Mouse (Mus musculus) forebrain, embryonic 11.5 days (tissue): ENCODE results near the gene Pkhd1. TPM values are rescaled to one million over a fixed set of nuclear protein-coding genes. Genes with fewer than 3 reads are reported as not detected.
"Not testable (repeated sequence)": the region's sequence is repeated elsewhere in the genome, so short reads cannot be mapped to it uniquely, and the experiment has no call there.

Experiments used
- ATAC-seq: fragments of 200-750 bp; cut with Nextera tagmentation; replicated peaks from 2 replicates; pipeline ENCODE4 v1.8.0; 2017; ENCODE audit warnings: moderate TSS enrichment; ENCODE audit not compliant: low FRiP score
- DNase-seq: peaks from one replicate; pipeline ENCODE4 v3.0.0-alpha.2; 2017; ENCODE audit warnings: low spot score
- H3K27ac ChIP-seq: fragments of 300-500 bp; sonication (generic); 2 replicates; pipeline ENCODE4 v1.5.1; 2014; ENCODE audit warnings: low read depth, low read length
- H3K27me3 ChIP-seq: fragments of 300-500 bp; sonication (generic); 2 replicates; pipeline ENCODE4 v1.6.1; 2014; ENCODE audit warnings: mild to moderate bottlenecking, low read length, mixed read lengths; ENCODE audit not compliant: control insufficient read depth, insufficient read depth
- H3K36me3 ChIP-seq: fragments of 300-500 bp; sonication (generic); 2 replicates; pipeline ENCODE4 v1.6.1; 2014; ENCODE audit warnings: mild to moderate bottlenecking, low read length, moderate library complexity, mixed read lengths; ENCODE audit not compliant: control insufficient read depth, insufficient read depth
- H3K4me1 ChIP-seq: fragments of 300-500 bp; sonication (generic); replicated peaks from 2 replicates; pipeline ENCODE4 v1.6.1; 2014; ENCODE audit warnings: low read length, mixed read lengths; ENCODE audit not compliant: control insufficient read depth, insufficient read depth
- H3K4me2 ChIP-seq: fragments of 300-500 bp; sonication (generic); 2 replicates; pipeline ENCODE4 v1.6.1; 2014; ENCODE audit warnings: low read depth, mild to moderate bottlenecking, low read length, moderate library complexity, mixed read lengths; ENCODE audit not compliant: severe bottlenecking
- H3K4me3 ChIP-seq: fragments of 300-500 bp; sonication (generic); 2 replicates; pipeline ENCODE4 v1.5.1; 2014; ENCODE audit warnings: low read depth, low read length
- H3K9ac ChIP-seq: fragments of 300-500 bp; sonication (generic); 2 replicates; pipeline ENCODE4 v1.6.1; 2014; ENCODE audit warnings: low read length
- H3K9me3 ChIP-seq: fragments of 300-500 bp; sonication (generic); 2 replicates; pipeline ENCODE4 v1.6.1; 2016; ENCODE audit warnings: low read length, mixed read lengths; ENCODE audit not compliant: control insufficient read depth
- WGBS: fragments of 180-500 bp; shearing (Covaris S2); extraction: QIAGEN DNeasy Blood & Tissue Kit; methylation state at CpG from one replicate; pipeline ENCODE4 v1.1.7; 2014; 5-methylcytosine and 5-hydroxymethylcytosine counted together
- polyA plus RNA-seq: library from polyadenylated mRNA; unstranded; fragments of >200 nt; fragmentation: Nextera tagmentation; extraction: Ambion mirVana; gene quantifications from 2 replicates; pipeline ENCODE4 v1.2.1, GENCODE M21; 2014

Pkhd1 gene
- polyA plus RNA-seq, 1 experiment from 2014 or later, result not detected

DNA sequence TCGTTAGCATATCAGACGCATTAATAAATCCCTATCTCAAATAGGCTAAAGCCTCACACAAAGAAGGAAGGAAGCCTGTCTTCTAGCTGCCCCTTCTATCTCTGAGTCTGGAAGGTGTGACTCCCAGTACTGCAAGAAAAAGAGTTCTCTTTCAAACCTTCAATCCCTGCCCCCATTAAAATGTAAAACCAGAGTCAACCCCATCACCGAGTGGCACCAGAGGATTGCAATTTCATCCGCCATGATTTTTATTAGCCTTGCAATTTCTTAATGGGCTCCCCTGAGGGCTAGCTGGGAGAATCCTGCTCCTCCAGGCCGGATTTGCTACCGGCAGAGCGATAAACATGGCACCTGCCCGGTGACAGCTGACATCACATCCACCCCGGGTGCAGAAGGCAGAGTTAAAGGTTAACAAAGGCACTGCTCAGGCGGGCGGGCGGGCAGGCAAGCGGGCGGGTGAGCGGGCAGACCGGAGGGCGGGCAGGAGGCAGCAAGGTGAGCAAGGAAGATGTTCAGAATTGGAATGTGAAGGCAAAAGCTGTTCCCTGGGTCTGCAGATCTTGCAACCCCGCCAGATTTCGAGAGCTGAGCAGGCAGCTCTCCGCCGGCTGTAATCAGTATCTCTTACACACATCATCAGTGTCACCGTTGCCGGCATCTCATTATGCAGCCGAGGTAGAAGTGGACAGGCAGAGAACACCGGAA, 140.2 kb downstream of the Pkhd1 start:
- DNase-seq (peak; percentile 61), ATAC-seq (peak; percentile 74)
- WGBS, result 4% methylated on average over 25 of the region's 25 CpGs
- peak overlapping the region; percentile 33 for H3K4me3 ChIP-seq
- no peak overlapping the region for H3K27ac ChIP-seq
- no peaks in the 10 kb centered on the region for H3K9me3 ChIP-seq
- no peaks in the 10 kb centered on the region for H3K4me1 ChIP-seq
- peak overlapping the region; percentile 63 for H3K4me2 ChIP-seq
- no peaks in the 10 kb centered on the region for H3K27me3 ChIP-seq
- peak overlapping the region; percentile 47 for H3K9ac ChIP-seq
- H3K36me3 ChIP-seq, result no peaks in the 10 kb centered on the region

DNA sequence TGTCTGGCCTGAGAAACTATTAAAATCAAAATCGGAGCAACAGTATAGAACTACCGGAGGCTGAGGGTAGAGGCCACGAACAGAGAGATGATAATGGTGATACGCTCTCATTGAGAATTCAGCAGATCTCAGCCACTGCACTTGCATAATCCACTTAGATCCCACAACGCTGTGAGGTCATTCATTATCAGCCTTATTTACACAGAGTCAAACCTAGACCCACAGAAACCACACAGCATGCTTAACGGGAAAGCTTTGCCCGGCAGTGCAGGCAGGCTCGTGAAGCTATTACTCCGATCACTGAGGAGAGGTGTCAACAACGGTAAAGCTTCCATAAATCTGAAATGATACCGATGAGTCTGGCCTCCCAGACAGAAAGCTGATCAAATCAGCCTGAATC, 147.1 kb downstream of the Pkhd1 start:
- Histone ChIP-seq H3K9ac (no peak overlapping the region), H3K4me3 (no peak overlapping the region), H3K27ac (no peak overlapping the region), H3K27me3 (no peaks in the 10 kb centered on the region), H3K9me3 (no peaks in the 10 kb centered on the region), H3K36me3 (no peaks in the 10 kb centered on the region), H3K4me1 (no peaks in the 10 kb centered on the region), H3K4me2 (no peak overlapping the region)
- ATAC-seq (no peak), DNase-seq (no peak)
- WGBS, result 77% methylated on average over 11 of the region's 11 CpGs

DNA sequence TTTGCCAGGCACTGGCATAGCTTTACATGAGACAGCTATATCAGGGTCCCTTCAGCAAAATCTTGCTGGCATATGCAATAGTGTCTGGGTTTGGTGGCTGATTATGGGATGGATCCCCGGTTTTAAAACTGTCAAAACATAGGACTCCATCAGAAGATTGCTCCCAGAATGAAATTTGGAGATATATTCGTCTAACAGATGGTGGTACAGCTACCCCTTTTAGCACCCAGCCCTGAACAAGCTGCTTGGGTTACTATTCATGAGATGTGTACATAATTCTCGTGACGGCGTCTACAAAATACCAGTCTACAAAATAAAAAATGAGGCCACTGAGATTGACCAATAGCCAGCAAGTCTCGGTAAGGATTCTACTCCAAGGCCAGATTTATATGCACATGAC, 147.5 kb downstream of the Pkhd1 start:
- Histone ChIP-seq H3K4me3 (no peak overlapping the region), H3K4me1 (no peaks in the 10 kb centered on the region), H3K4me2 (no peak overlapping the region), H3K9me3 (no peaks in the 10 kb centered on the region), H3K9ac (no peak overlapping the region), H3K27me3 (no peaks in the 10 kb centered on the region), H3K36me3 (no peaks in the 10 kb centered on the region), H3K27ac (no peak overlapping the region)
- WGBS, result 89% methylated on average over 6 of the region's 6 CpGs
- no peak for DNase-seq
- no peak for ATAC-seq

DNA sequence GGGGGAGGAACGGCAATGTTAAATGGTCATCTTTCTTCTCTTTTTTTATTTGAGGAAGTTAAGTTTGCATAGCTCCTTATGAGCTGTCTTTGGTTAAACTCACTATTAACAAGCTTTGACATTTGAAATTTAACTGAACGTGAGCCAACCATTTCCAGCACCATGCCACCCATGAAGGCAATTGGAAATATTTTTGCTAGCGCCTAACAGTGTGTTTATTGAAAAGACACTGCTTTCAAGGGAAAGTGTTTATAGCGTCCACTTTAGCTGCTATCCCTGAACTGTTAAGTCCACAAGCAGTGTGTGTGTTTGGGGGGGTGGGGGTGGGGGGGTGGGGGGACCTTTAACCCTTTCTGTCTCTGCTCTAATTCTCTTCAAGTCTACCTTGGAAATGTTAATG, 151.4 kb downstream of the Pkhd1 start:
- Histone ChIP-seq H3K4me1 (no peaks in the 10 kb centered on the region), H3K4me2 (no peak overlapping the region), H3K9me3 (no peaks in the 10 kb centered on the region), H3K4me3 (no peak overlapping the region), H3K27ac (no peak overlapping the region), H3K27me3 (no peaks in the 10 kb centered on the region), H3K36me3 (no peaks in the 10 kb centered on the region), H3K9ac (no peak overlapping the region)
- DNase-seq (no peak), ATAC-seq (no peak)
- 78% methylated on average over 4 of the region's 4 CpGs for WGBS

DNA sequence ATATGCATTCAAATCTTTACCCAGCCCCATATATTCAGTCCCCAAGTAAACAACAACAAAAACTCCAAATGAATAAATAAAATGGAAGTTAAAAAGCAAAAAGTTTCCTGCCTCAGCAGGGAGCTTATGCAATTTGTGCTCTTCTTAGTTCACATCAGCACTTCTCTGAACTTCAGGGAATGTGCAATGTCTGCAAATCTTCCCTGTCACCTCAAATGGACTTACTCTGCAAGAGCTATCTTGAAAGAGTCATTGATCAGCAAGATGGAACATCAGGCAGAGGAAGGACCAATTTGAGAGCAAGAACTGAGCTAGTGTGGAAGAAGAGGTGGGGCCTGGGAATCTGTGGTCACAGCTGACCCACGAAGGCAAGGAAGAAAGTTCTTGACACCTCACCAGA, 163.2 kb downstream of the Pkhd1 start:
- H3K9ac ChIP-seq, result no peak overlapping the region
- ATAC-seq (no peak), DNase-seq (no peak)
- no peak overlapping the region for H3K27ac ChIP-seq
- WGBS, result 90% methylated on average over 1 of the region's 1 CpGs
- no peak overlapping the region for H3K4me3 ChIP-seq
- H3K9me3 ChIP-seq, result no peaks in the 10 kb centered on the region
- H3K27me3 ChIP-seq, result no peaks in the 10 kb centered on the region
- H3K4me1 ChIP-seq, result no peaks in the 10 kb centered on the region
- no peak overlapping the region for H3K4me2 ChIP-seq
- H3K36me3 ChIP-seq, result no peaks in the 10 kb centered on the region

DNA sequence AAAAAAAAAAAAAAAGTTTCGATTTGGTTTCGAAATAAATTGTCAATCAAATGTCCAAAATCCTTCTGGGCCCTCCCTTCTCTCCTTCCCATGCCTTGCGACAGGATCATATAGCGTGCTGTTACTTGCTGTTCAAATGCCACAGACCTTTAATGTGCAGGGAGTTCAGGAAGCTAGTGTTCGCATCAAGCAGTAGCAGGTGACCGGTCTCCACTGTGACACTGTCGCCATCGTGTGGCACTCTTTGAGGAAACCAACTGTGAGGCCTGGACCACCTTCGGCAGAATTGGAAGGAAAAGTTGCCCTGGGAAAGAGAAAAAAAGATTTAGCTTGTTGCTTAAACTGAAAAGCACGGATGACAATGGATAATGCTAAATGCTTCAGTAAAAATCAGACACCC, 167.8 kb downstream of the Pkhd1 start:
- ATAC-seq (peak; percentile 83), DNase-seq (peak; percentile 76)
- Histone ChIP-seq H3K4me3 (no peak overlapping the region), H3K4me2 (no peak overlapping the region), H3K4me1 (no peaks in the 10 kb centered on the region), H3K9me3 (no peaks in the 10 kb centered on the region), H3K27me3 (no peaks in the 10 kb centered on the region), H3K9ac (no peak overlapping the region), H3K27ac (no peak overlapping the region), H3K36me3 (no peaks in the 10 kb centered on the region)
- 23% methylated on average over 10 of the region's 10 CpGs for WGBS

DNA sequence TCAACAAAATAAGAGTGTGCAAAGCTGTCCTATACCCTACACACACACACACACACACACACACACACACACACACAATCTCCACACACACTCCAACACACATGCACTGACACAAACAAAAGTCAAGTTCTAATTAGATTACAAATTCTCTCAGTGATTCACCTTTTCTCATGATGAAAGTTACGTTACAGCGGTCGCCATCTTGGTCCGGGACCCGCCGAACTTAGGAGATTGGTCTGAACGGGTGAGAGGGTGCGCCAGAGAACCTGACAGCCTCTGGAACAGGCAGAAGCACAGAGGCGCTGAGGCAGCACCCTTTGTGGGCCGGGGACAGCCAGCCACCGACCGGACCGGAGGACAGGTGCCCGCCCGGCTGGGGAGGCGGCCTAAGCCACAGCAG, 185.8 kb downstream of the Pkhd1 start:
- H3K27ac ChIP-seq, H3K4me2 ChIP-seq, H3K9me3 ChIP-seq, H3K9ac ChIP-seq, DNase-seq, ATAC-seq, H3K4me3 ChIP-seq, H3K4me1 ChIP-seq, H3K27me3 ChIP-seq, H3K36me3 ChIP-seq: not testable (repeated sequence)
- 95% methylated on average over 16 of the region's 16 CpGs for WGBS

DNA sequence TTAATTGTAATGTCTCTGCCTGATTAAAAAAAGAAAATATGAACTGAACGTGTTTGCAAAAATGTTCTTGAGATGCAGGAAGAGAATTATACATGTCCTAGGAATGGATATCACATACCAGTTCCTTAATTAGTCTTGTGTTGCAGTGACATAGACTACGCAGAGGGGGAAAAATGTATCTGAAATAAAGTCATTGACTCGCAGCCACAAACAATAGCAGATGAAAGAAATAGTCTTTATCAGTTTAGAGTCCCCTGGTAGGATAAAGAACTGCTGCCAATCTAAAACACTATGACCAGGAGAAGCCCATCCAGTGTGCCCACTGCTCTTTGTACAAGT, 188.8 kb downstream of the Pkhd1 start:
- Histone ChIP-seq H3K4me2 (no peak overlapping the region), H3K27ac (no peak overlapping the region), H3K27me3 (no peaks in the 10 kb centered on the region), H3K9ac (no peak overlapping the region), H3K4me1 (0 out of 2 replicates have a peak, but pooled peaks cover 2% of the 10 kb centered on the region), H3K9me3 (no peaks in the 10 kb centered on the region), H3K4me3 (no peak overlapping the region), H3K36me3 (no peaks in the 10 kb centered on the region)
- no peak for DNase-seq
- ATAC-seq, result no peak
- WGBS, result 78% methylated on average over 3 of the region's 3 CpGs

DNA sequence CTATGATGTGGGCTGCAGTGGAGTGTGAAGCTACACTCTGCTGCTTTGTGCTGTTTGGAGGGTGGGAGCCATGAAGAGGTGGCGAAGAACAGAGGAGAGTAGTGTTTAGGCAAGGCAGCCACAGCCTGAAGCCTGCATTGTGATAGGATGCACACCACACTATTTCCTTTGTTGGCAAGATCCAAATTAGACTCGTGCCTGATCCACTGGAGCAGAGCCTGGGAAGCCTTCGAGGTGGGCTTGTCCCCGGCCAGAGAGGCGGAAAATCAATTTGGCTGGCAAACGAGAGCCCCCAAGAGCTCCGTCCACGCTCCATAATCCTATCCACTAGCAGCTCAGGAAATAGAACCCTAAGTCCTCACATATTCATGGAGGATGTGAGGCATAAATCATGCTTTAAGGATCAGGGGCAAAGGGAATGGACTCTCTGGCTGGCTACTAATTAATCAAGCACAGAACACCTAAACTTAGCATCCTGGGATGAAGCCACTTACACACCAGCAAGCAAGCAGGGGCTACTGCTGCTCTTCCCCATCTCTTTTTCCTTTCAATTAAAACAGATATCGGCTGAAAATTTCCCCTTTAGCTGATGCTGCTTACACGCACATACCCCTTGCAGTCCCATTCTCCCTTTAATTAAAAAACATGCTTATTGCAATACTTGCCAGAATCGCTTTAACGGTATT, 189.4 kb downstream of the Pkhd1 start:
- WGBS, result 35% methylated on average over 12 of the region's 12 CpGs
- Histone ChIP-seq H3K9ac (no peak overlapping the region), H3K36me3 (no peaks in the 10 kb centered on the region), H3K4me2 (peak overlapping the region; percentile 18; the same call in 1 of the 2 replicates), H3K4me3 (no peak overlapping the region), H3K27ac (no peak overlapping the region), H3K27me3 (no peaks in the 10 kb centered on the region), H3K9me3 (no peaks in the 10 kb centered on the region), H3K4me1 (0 out of 2 replicates have a peak, but pooled peaks cover 2% of the 10 kb centered on the region)
- DNase-seq (peak; percentile 61), ATAC-seq (peak; percentile 91)
